Mouse (Mus musculus) activated CD4-positive, CD25-positive, alpha-beta regulatory T cell, adult 4 months (primary cell): ENCODE results near the gene Myh11. TPM values are rescaled to one million over a fixed set of nuclear protein-coding genes. Genes with fewer than 3 reads are reported as not detected.

Source experiments
- ATAC-seq: one replicate; pipeline ENCODE4 v1.8.0; 2017
- polyA plus RNA-seq, 2 experiments: library from polyadenylated mRNA; unstranded; fragments of 100-300 nt; shearing (Covaris generic); gene quantifications; one replicate each; pipeline ENCODE4 v1.2.1; 2017

Myh11 gene
- polyA plus RNA-seq = not detected

- no peak for ATAC-seq
Measured at GRCm38 (mm10) chr16:14291223-14291622, at the start of gene Myh11. Myh11 (minus strand) TSS chr16:14291372.

- no peak for ATAC-seq
Measured at GRCm38 (mm10) chr16:14328156-14328555, 37.0 kb upstream of the Myh11 start.

DNA sequence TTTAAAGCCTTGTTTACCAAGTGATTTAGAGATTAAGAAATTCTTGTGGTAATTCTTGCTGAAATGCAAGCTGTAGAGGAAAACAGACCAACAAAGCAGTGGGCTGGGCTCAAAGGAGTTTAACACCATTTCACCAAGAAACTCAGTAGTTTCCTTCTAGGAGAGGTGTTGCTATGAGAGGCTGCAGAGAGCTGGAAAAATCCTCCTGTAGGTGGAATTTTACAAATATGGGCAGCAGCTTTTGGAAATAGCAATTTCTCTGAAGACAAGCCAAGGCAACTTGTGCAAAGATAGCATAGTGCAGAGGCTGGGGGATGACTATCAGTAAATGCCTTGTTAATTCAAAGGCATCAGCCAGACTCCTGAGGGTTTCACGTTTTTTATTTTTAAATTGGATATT, 29.3 kb upstream of the Myh11 start:
- no peak for ATAC-seq

- no peak for ATAC-seq
Measured at GRCm38 (mm10) chr16:14319681-14320080, 28.5 kb upstream of the Myh11 start.

- peak; percentile 100 for ATAC-seq
Measured at GRCm38 (mm10) chr16:14316884-14317876, 26.0 kb upstream of the Myh11 start, which contains the start of gene Fopnl. Fopnl (minus strand) TSS chr16:14317405.

GRCm38 (mm10) chr16:14312914-14313313, 21.7 kb upstream of the Myh11 start:
- no peak for ATAC-seq

DNA sequence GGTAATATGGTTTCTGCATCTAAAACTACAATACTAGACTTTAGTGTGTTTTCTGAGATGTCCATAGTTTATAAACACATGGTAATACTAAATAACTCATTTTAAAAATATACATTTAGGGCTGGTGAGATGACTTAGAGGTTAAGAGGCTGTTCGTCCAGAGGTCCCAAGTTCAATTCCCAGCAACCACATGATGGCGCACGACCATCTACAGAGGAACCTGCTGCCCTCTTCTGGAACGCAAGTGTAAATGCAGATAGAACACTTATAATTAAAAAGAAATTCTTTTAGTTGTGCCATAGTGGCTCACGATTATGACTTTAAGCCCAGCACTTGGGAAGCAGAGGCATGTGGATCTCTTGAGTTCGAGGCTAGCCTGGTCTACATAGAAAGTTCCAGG, 20.2 kb upstream of the Myh11 start:
- ATAC-seq = peak; percentile 60

DNA sequence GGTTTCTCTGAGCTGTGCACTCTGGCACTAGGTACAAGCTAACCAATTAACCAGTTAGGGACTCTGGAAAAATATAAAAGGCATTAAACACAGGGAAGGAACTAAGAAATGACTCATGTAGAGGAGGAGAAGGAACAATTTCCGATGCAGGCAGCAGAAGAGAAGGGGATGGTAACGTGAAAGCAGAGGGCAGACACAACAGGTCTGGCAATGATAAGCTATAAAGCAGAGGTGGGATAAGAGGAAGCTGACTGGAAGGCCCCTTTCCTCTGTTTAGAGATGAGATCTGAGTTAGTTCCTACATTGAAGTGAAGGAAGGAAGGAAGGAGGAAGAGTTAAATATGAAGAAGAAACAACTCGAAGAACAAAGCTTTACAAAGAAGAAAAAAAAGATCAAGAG, 18.7 kb upstream of the Myh11 start:
- no peak for ATAC-seq

GRCm38 (mm10) chr16:14308245-14309073, 17.3 kb upstream of the Myh11 start:
- no peak for ATAC-seq

DNA sequence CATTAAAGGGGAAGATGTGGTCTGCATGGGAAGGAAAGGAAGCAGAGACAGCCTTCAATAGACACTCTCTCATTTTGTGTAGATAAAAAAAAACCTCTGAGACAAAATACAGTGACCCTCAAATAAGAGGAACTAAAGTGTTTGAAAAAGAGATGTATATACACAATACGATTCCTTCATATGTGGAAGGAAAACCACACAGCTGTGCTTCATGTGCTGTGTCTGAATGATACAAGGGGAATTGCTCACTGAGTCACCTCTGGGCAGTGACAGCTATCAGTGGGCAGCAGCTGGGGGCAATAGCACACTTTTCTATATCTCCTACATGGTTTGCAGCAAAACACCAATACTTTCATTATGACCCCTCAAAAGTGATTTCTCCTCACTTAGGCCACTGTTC, 16.2 kb upstream of the Myh11 start:
- no peak for ATAC-seq

- ATAC-seq = no peak
Measured at GRCm38 (mm10) chr16:14306451-14306850, 15.3 kb upstream of the Myh11 start.

GRCm38 (mm10) chr16:14304791-14305190, 13.6 kb upstream of the Myh11 start:
- ATAC-seq = no peak

- no peak for ATAC-seq
Measured at GRCm38 (mm10) chr16:14303676-14304075, 12.5 kb upstream of the Myh11 start.

GRCm38 (mm10) chr16:14303148-14303547, 12.0 kb upstream of the Myh11 start:
- ATAC-seq = no peak

DNA sequence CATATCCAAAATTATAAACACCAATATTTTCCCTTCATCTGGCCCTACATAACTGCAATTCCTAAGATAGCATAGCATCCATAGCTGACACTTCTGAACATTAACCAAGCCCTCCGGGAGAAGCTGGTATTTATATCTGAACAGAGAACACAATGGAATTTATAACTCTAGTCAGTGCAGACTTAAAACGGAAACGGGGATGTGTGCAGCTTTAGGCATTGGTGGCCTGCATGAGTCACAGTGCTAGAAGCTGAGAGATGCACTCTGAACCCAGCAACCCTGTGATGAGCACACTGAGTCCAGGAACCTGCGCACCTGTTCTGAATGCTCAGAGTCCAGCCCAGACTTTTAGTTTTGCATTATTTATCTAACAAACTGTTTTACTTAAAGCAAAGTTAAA, 7.3 kb upstream of the Myh11 start:
- ATAC-seq = no peak

GRCm38 (mm10) chr16:14297746-14298145, 6.6 kb upstream of the Myh11 start:
- ATAC-seq = no peak

DNA sequence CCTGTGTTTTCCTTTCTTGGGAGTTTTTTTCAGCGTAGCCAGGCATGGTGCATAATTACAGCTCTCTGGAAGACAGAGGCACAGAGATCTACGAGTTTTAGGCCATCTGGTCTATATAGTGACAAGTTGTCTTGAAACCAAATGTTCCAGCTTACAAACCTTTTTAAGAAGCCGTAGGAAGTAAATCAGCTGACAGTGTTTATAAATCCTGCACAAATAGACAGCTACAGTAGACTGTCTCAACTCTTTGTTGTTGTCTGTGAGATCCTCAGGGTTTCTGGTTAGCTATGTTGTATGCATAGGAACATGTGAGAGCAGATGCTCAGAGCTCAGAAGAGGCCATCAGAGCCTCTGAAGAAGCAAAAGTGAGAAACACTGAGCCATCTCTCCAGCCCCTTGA, 6.0 kb upstream of the Myh11 start:
- ATAC-seq = no peak

GRCm38 (mm10) chr16:14296544-14297124, 5.5 kb upstream of the Myh11 start:
- no peak for ATAC-seq

- no peak for ATAC-seq
Measured at GRCm38 (mm10) chr16:14295291-14295690, 4.1 kb upstream of the Myh11 start.

DNA sequence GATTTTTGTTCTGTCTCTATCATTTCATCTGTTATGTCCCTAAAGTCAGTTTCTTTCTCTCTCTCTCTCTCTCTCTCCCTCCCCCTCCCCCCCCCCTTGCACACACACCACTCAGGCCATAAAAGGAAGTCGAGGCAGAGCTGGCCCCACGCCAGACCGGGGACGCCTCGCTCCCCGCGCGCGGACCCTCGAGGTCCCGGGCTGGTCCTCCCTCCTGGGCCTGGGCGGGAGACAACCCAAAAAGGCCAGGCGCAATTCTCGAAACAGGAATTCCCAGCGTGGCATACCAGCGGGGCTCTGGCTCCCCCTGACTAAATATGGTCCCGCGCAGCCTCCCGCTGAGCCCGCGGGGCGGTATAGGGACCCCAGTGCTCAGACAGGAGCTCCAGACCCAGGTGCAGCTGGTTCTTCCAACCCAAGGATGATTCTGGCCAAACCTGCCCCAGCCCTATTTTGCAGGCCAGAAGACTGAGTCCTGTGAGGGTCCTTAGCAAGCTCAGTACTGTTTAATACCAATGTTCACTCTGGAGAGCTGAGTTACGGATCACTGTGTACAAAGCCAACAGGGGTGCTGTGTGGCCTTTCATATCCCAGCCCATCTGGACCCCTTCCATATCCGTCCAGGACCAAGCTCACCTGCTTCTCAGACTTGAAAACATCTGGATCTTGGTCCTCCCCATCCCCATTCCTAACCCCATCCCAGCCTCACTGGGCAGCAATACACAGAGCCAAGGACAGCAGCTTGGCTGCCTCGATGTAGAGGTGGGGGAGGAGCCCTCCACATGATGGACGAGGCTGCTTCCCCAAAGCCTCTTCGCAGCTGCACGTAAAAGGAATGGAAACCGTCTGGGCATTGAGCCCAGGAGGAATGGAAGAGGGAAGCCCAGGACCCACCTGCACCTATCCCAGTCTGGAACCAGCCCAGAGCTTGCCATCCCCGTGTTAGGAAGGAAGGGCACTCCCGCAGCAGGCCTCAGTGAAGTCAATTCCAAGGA, 1.3 kb upstream of the Myh11 start:
- no peak for ATAC-seq

- ATAC-seq = no peak
Measured at GRCm38 (mm10) chr16:14272374-14272965, 18.7 kb downstream of the Myh11 start.
